Mouse (Mus musculus): ENCODE measurements around the gene Krt14. TPM values are rescaled to one million over a fixed set of nuclear protein-coding genes. Genes with fewer than 3 reads are reported as not detected.
"Not testable (repeated sequence)": the region's sequence is repeated elsewhere in the genome, so short reads cannot be mapped to it uniquely, and the experiment has no call there.

Krt14 gene
- 0.36 and 0.40 TPM in 2 replicates for polyA plus RNA-seq (2014; fragmentation: Nextera tagmentation; extraction: Ambion mirVana)

DNA sequence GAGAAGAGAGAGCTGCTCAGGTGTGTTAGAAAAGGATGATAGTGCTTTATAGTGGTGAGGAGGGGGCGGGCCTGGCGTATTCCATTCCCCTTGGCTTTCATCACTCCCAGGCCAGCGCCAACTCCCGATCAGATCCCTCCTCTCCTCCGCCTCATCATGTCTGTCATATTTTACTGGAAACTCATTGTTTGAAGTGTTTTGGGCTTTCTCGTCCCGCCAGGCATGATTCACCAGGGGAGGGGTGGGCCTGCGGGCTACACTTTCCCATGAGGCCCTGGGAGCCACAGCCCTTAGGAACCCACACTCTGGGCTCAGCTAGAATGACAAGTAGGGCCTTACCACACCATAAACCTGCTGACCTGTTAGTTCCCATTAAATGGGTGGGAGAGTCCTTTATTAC lies at the start of gene Krt14:
Gene Krt14 (minus strand): TSS at position 51 of the 400 bp plus-strand sequence.
- Histone ChIP-seq H3K4me2 (ENCODE audit: low read depth, low read length) (no peak within 1 kb of the TSS), H3K9me3 (ENCODE audit: control insufficient read depth, low read length) (no peaks in the 10 kb centered on the region), H3K36me3 (ENCODE audit: control insufficient read depth, insufficient read depth, low read length) (no peaks in the 10 kb centered on the region), H3K4me3 (ENCODE audit: low read depth, low read length) (no peak within 1 kb of the TSS), H3K9ac (replicated peaks; ENCODE audit: low read depth, low read length) (no peak within 1 kb of the TSS), H3K4me1 (ENCODE audit: control insufficient read depth, insufficient read depth, low read length) (no peaks in the 10 kb centered on the region), H3K27ac (ENCODE audit: low read depth, low read length) (no peak within 1 kb of the TSS), H3K27me3 (ENCODE audit: control insufficient read depth, insufficient read depth, low read length) (no peaks in the 10 kb centered on the region)
- ATAC-seq (ENCODE audit: low read depth): no peak
- 92% methylated on average over 8 of the region's 8 CpGs for WGBS

DNA sequence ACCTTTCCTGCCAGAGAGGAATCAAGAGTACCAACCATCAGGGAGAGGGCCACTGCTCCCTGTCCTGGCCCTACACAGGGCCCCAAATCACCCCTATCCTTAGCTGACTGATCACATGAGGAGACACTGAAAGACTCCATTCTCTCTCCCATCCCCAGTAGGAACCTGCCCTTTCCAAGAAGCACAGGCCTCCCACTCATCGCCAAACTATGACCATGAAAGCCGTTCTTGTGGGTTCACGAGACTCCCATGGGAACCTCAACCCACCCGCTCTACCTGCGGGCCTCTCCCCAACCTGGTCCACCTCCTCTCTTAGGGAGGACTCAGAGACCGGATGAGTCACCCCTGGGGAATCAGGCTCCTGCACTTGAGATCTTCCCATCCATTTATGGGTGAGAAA lies 48.2 kb upstream of the Krt14 start:
- Histone ChIP-seq H3K27ac (ENCODE audit: low read depth, low read length) (no peak overlapping the region), H3K4me2 (ENCODE audit: low read depth, low read length) (no peak overlapping the region), H3K36me3 (ENCODE audit: control insufficient read depth, insufficient read depth, low read length) (no peaks in the 10 kb centered on the region), H3K9ac (replicated peaks; ENCODE audit: low read depth, low read length) (no peak overlapping the region), H3K4me1 (ENCODE audit: control insufficient read depth, insufficient read depth, low read length) (no peaks in the 10 kb centered on the region), H3K27me3 (ENCODE audit: control insufficient read depth, insufficient read depth, low read length) (no peaks in the 10 kb centered on the region), H3K4me3 (ENCODE audit: low read depth, low read length) (no peak overlapping the region), H3K9me3 (ENCODE audit: control insufficient read depth, low read length) (no peaks in the 10 kb centered on the region)
- WGBS: 91% methylated on average over 6 of the region's 6 CpGs
- ATAC-seq (ENCODE audit: low read depth): no peak

DNA sequence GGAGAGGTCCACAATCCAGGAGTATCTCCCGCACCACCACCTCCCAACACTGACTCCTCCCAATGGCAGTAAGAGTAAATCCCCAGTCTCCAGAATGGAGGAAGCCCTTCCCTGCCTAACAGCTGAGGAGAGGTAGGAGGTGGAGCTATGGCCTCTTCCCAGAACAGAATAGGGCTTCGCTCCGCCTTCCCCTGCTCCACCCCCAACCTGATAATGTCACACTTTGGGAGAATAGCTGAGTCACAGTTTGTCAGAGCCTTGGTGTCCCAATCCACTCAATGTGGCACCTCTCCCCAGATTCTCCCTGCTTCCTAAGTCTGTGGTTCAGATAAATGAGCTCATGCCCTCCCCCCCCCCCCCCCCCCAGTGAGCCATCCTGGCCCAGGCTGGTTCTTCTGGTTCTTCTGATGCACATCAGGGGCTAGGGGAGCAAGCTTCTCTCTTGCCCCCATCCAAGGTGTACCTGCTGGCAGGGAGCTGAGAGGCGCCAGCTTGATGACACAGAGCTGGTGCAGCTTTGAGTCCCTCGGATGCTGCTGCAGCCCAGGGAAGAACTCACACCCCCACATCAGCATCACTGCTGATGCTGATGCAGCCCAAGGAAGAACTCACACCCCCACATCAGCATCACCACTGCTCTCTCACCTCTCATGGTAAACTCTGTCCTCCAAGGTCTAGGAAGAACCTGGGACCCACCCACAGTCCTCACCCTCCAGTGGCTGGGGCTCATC lies 47.2 kb upstream of the Krt14 start:
- H3K4me3 ChIP-seq (ENCODE audit: low read depth, low read length): no peak overlapping the region
- H3K4me1 ChIP-seq (ENCODE audit: control insufficient read depth, insufficient read depth, low read length): no peaks in the 10 kb centered on the region
- WGBS: 67% methylated on average over 5 of the region's 5 CpGs
- ATAC-seq (ENCODE audit: low read depth): no peak
- H3K27me3 ChIP-seq (ENCODE audit: control insufficient read depth, insufficient read depth, low read length): no peaks in the 10 kb centered on the region
- H3K9ac ChIP-seq (replicated peaks; ENCODE audit: low read depth, low read length): no peak overlapping the region
- H3K4me2 ChIP-seq (ENCODE audit: low read depth, low read length): no peak overlapping the region
- H3K9me3 ChIP-seq (ENCODE audit: control insufficient read depth, low read length): no peaks in the 10 kb centered on the region
- no peaks in the 10 kb centered on the region for H3K36me3 ChIP-seq (ENCODE audit: control insufficient read depth, insufficient read depth, low read length)
- no peak overlapping the region for H3K27ac ChIP-seq (ENCODE audit: low read depth, low read length)

DNA sequence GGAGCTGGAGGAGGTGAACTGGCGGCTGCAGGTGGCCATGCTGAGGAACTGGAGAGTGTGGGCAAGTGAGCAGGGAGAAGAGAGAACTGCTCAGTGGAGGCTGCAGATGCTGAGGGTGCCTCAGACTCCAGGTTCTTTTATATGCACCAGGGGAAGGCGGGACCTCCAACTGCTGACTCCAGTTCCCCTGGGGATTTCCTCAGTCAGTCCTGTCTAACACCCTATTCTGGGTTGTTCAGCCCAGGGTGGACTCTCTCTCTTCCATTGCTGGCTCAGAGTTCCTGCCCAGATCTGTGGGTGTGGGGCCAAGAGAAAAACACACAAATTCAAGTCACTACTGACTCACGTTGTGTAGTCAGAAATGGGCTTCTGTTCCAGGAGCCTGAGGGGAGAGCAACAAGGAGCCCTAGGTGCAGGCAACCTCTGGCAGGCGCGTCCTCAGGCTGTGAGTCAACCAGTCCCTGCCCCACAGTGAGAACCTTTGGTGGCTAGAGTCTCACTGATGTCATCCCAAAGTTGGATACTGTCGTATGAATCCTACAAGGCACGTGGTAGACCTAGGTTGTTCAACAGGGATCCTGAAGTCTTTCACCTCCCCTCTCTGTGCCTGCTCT lies 41.6 kb upstream of the Krt14 start, which contains the start of gene Krt16:
Gene Krt16 (minus strand): TSS at position 51 of the 614 bp plus-strand sequence.
- Histone ChIP-seq H3K27me3 (ENCODE audit: control insufficient read depth, insufficient read depth, low read length) (no peaks in the 10 kb centered on the region), H3K9ac (replicated peaks; ENCODE audit: low read depth, low read length) (no peak within 1 kb of the TSS), H3K4me1 (ENCODE audit: control insufficient read depth, insufficient read depth, low read length) (no peaks in the 10 kb centered on the region), H3K4me3 (ENCODE audit: low read depth, low read length) (no peak within 1 kb of the TSS), H3K4me2 (ENCODE audit: low read depth, low read length) (no peak within 1 kb of the TSS), H3K36me3 (ENCODE audit: control insufficient read depth, insufficient read depth, low read length) (no peaks in the 10 kb centered on the region), H3K9me3 (ENCODE audit: control insufficient read depth, low read length) (no peaks in the 10 kb centered on the region), H3K27ac (ENCODE audit: low read depth, low read length) (no peak within 1 kb of the TSS)
- WGBS: 87% methylated on average over 7 of the region's 7 CpGs
- ATAC-seq (ENCODE audit: low read depth): no peak

DNA sequence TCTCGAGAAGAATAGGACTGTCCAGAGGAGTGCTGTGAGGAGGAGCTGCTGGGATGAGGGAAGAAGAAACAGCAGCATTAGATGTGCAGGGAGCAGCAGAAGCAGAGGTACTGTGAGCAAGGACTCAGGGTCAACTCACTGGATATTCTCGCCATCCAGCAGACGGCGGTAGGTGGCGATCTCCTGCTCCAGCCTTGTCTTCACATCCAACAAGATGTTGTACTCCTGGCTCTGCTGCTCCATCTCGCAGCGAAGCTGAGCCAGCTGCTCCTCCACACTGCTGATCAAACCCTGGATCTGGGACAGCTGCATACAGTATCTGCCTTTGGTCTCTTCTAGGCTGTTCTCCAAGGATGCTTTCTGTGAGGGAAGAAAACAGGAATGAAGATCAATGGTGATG lies 39.1 kb upstream of the Krt14 start:
- H3K4me3 ChIP-seq (ENCODE audit: low read depth, low read length); H3K9me3 ChIP-seq (ENCODE audit: control insufficient read depth, low read length); H3K4me2 ChIP-seq (ENCODE audit: low read depth, low read length); H3K27ac ChIP-seq (ENCODE audit: low read depth, low read length); ATAC-seq (ENCODE audit: low read depth); H3K9ac ChIP-seq (replicated peaks; ENCODE audit: low read depth, low read length); H3K4me1 ChIP-seq (ENCODE audit: control insufficient read depth, insufficient read depth, low read length); H3K36me3 ChIP-seq (ENCODE audit: control insufficient read depth, insufficient read depth, low read length); H3K27me3 ChIP-seq (ENCODE audit: control insufficient read depth, insufficient read depth, low read length): not testable (repeated sequence)
- WGBS: 73% methylated on average over 7 of the region's 7 CpGs

DNA sequence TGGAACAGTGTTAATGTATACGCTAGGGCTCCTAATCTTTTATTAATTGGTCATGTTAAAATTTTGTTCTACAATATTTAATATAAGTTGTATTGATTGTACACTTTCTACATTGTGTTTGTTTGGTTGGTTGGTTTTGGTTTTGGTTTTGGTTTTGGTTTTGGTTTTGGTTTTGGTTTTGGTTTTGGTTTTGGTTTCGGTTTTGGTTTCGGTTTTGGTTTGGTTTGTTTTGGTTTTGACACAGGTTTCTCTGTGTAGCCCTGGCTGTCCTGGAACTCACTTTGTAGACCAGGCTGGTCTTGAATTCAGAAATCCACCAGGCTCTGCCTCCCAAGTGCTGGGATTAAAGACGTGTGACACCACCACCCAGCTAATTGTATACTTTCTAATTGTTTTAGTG lies 32.9 kb upstream of the Krt14 start:
- H3K4me2 ChIP-seq (ENCODE audit: low read depth, low read length); ATAC-seq (ENCODE audit: low read depth); H3K36me3 ChIP-seq (ENCODE audit: control insufficient read depth, insufficient read depth, low read length); H3K4me3 ChIP-seq (ENCODE audit: low read depth, low read length); H3K4me1 ChIP-seq (ENCODE audit: control insufficient read depth, insufficient read depth, low read length); H3K27ac ChIP-seq (ENCODE audit: low read depth, low read length); H3K27me3 ChIP-seq (ENCODE audit: control insufficient read depth, insufficient read depth, low read length); H3K9me3 ChIP-seq (ENCODE audit: control insufficient read depth, low read length); H3K9ac ChIP-seq (replicated peaks; ENCODE audit: low read depth, low read length): not testable (repeated sequence)
- 93% methylated on average over 4 of the region's 4 CpGs for WGBS

DNA sequence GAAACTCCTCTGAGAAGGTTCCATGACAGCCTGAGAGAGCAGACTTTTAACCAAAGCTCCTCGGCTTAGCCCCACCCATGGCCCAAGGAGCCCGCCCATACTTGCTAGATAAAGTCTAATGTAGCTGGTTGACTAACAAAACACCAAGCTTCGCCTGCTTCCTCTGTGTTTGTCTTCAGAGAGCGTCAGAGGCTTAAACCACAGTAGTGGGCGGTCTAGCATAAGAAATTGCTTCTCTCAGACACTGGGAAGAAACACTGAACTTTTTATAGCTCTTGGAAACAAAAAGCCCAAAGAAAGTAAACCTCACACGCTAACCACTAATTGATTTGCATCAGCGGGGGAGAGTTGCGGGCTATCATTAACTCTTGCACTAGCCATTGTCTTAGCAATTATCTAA lies 14.4 kb upstream of the Krt14 start:
- Histone ChIP-seq H3K4me1 (ENCODE audit: control insufficient read depth, insufficient read depth, low read length) (no peaks in the 10 kb centered on the region), H3K4me3 (ENCODE audit: low read depth, low read length) (no peak overlapping the region), H3K4me2 (ENCODE audit: low read depth, low read length) (no peak overlapping the region), H3K27me3 (ENCODE audit: control insufficient read depth, insufficient read depth, low read length) (no peaks in the 10 kb centered on the region), H3K9ac (replicated peaks; ENCODE audit: low read depth, low read length) (no peak overlapping the region), H3K27ac (ENCODE audit: low read depth, low read length) (no peak overlapping the region), H3K36me3 (ENCODE audit: control insufficient read depth, insufficient read depth, low read length) (no peaks in the 10 kb centered on the region), H3K9me3 (ENCODE audit: control insufficient read depth, low read length) (no peaks in the 10 kb centered on the region)
- 28% methylated on average over 8 of the region's 8 CpGs for WGBS
- ATAC-seq (ENCODE audit: low read depth): no peak

DNA sequence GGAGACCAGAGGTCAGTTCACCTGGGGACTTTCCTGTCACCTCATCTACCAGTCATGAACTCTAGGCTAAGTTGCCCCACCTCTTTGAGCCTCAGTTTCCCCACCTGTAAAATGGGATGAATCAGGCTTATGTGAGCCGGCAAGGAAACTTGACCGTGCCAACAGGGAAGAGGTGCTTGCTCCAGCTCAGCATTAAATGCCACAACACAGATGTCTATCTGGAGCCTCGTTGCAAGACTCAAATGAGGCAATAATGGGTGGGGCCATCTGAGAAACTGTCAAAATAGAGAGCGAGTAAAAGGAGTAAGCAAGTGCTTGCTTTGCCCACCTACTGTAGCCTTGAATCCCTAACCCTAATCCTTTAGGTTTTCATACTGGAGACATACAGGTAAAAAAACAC lies 12.0 kb upstream of the Krt14 start:
- H3K9me3 ChIP-seq (ENCODE audit: control insufficient read depth, low read length): no peaks in the 10 kb centered on the region
- no peaks in the 10 kb centered on the region for H3K27me3 ChIP-seq (ENCODE audit: control insufficient read depth, insufficient read depth, low read length)
- no peak overlapping the region for H3K9ac ChIP-seq (replicated peaks; ENCODE audit: low read depth, low read length)
- H3K4me1 ChIP-seq (ENCODE audit: control insufficient read depth, insufficient read depth, low read length): no peaks in the 10 kb centered on the region
- H3K27ac ChIP-seq (ENCODE audit: low read depth, low read length): no peak overlapping the region
- WGBS: 91% methylated on average over 4 of the region's 4 CpGs
- no peak for ATAC-seq (ENCODE audit: low read depth)
- H3K36me3 ChIP-seq (ENCODE audit: control insufficient read depth, insufficient read depth, low read length): no peaks in the 10 kb centered on the region
- H3K4me2 ChIP-seq (ENCODE audit: low read depth, low read length): no peak overlapping the region
- no peak overlapping the region for H3K4me3 ChIP-seq (ENCODE audit: low read depth, low read length)

DNA sequence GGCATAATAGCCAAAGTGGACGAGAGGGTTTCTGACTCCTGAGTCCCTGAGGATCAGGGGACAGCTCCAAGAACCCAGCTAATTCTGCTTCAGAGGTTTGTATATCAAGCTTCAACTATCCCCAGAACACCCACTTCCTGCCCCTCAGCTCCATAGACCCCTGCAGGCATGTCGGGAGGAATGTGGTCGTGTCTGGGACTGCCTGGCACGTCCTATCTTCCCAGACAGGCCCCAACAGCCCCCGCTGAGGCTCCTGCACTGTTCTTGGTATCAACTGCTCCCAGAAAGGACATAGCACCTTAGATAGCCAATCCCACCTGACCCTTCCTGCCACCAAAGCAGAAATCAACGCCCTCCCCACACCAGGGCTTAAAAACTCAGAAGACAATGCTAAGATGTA lies 1.2 kb upstream of the Krt14 start:
- ATAC-seq (ENCODE audit: low read depth): no peak
- Histone ChIP-seq H3K36me3 (ENCODE audit: control insufficient read depth, insufficient read depth, low read length) (no peaks in the 10 kb centered on the region), H3K9me3 (ENCODE audit: control insufficient read depth, low read length) (no peaks in the 10 kb centered on the region), H3K27ac (ENCODE audit: low read depth, low read length) (no peak overlapping the region), H3K9ac (replicated peaks; ENCODE audit: low read depth, low read length) (no peak overlapping the region), H3K4me2 (ENCODE audit: low read depth, low read length) (no peak overlapping the region), H3K27me3 (ENCODE audit: control insufficient read depth, insufficient read depth, low read length) (no peaks in the 10 kb centered on the region), H3K4me1 (ENCODE audit: control insufficient read depth, insufficient read depth, low read length) (no peaks in the 10 kb centered on the region), H3K4me3 (ENCODE audit: low read depth, low read length) (no peak overlapping the region)
- 71% methylated on average over 6 of the region's 6 CpGs for WGBS

Data from neural tube, embryonic 14.5 days (tissue).